Mouse (Mus musculus): Measurements from ENCODE around the gene Ube2j2.

The Ube2j2 gene

DNA sequence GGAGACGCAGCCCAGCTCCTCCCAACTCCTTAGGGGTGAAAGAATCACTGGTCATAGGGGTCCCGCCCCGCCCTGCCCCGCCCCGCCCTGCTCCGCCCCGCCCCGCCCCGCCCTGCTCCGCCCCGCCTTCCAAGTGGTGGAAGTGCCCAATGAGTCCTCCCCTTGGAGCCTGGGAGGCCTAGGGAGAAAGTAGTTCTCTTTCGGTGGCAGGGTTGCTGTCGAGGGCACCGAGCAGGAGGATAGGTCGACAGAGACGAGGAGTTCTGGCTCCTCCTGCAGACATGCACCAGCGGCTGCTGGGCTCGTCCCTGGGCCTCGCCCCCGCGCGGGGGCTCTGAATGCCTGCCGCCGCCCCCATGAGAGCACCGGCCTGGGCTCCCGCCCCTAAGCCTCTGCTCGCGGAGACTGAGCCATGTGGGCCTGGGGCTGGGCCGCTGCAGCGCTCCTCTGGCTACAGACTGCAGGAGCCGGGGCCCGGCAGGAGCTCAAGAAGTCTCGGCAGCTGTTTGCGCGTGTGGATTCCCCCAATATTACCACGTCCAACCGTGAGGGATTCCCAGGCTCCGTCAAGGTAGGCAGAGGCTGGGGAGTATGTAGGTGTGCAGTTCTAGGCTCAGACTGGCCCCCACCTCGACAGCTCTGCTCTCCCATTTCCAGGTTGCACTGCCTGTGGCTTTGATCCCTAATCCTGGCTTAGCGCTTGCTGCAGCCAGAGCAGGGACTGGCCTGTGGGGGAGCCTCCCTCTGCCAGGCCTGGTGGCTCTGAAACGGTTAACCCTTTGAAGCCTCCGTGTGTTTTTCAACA lies 18.7 kb downstream of the Ube2j2 start, which contains the start of gene C1qtnf12:
C1qtnf12 (plus strand) TSS at position 152 of the 805 bp plus-strand sequence.
- DNase-seq (ENCODE audit: low read depth in 2 of 2, low spot score in 2 of 2): no peak

DNA sequence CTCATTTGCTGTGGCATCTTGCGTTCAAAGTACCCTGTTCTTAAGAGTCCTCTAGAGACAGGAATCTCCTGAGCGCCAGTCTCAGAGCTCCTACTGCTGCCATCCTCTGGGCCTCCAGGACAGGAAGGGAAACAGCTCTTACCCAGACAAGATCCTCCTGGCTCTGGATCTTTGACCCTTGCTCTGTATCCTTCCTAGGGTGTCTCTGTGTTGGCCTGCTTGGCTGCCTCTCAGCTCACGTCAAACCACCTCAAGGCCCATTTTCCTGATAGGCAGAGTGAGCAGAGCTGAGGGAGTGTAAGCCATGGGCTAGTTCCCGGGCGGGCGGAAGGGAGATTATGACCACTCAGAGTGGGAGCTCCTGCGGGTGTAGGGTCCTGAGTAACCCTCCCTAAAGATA lies 19.5 kb downstream of the Ube2j2 start:
- no peak for DNase-seq (ENCODE audit: low read depth in 2 of 2, low spot score in 2 of 2)

DNA sequence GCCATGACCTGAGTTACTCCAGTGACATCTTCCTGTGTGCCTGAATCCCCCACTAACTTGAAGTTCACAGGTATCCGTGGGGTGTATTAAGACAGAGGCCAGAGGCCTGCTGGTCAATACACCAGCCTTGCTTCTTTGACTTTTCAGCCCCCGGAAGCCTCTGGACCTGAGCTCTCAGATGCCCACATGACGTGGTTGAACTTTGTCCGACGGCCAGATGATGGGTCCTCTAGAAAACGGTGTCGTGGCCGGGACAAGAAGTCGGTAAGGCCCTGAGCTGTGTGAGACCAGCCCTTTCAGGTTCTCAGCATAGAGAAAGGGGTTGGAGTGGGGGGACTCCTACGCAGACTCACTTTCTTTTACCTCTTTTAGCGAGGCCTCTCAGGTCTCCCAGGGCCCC lies 20.8 kb downstream of the Ube2j2 start:
- no peak for DNase-seq (ENCODE audit: low read depth in 2 of 2, low spot score in 2 of 2)

DNA sequence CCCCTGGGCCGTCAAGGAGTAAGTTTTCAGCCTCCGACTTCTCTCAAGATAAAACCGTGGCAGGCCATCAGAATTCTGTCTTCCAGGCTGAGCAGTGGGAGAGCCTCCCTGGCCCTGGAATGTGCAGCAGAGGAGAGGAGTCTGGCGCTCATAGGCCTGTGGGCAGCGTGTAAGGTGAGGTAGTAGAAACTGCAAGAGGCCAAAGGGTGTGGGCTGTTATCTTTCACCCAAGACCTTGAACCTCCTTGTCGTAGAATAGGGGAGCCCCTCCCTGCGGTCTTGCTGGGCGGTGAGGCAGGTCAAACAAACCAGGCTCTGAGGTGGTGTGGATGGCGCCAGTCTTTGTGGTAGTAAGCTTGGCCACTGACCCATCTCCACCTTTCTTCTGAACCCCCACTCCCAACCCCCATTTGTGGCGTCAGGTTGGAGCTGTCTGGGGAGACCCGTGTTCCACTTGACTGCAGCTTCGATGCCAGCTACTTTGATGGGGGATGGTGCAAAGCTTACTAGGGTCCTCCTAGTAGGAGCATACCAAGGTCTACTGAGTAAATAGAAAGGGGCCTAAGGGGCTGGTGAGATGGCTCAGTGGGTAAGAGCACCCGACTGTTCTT lies 25.5 kb downstream of the Ube2j2 start:
- no peak for DNase-seq (ENCODE audit: low read depth in 2 of 2, low spot score in 2 of 2)

DNA sequence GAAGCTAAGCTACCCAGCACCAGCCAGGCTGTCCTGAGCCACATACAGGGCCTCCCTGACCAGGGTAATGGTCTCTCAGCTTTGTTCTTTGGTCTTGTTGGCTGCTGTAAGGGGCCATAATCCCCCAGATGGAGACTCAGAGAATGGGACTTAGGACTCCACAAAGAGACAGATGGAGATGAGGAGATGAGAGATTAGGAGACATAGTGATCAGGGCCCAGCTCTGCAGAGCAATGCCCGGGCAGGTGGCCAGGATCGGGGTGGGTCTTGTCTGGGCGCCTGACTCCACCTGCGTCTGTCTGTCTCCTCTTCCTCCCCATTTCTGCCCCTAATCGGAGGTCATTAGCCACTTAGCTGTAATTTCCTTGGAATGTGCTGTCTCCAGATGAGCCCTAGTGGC lies 26.7 kb downstream of the Ube2j2 start:
- DNase-seq (ENCODE audit: low read depth in 2 of 2, low spot score in 2 of 2): no peak

DNA sequence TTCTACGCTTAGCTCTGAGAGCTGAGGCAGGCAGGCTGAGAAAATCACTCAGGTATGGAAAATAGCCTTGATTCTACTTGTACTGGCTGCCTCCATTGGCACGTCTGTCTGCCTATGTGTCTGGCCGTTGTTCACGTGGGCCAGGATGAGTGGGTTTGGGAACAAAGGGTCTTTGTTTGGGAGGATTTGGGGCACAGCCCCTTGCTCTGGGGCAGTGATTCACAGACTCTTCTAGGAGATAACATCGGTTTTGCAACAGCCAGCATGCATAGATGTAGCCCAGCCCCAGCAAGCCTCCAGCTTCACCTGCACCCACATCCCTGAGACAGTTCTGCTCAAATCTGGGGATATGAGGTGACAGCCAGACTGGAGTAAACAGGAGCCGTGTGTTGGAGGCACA lies 29.0 kb downstream of the Ube2j2 start:
- no peak for DNase-seq (ENCODE audit: low read depth in 2 of 2, low spot score in 2 of 2)

DNA sequence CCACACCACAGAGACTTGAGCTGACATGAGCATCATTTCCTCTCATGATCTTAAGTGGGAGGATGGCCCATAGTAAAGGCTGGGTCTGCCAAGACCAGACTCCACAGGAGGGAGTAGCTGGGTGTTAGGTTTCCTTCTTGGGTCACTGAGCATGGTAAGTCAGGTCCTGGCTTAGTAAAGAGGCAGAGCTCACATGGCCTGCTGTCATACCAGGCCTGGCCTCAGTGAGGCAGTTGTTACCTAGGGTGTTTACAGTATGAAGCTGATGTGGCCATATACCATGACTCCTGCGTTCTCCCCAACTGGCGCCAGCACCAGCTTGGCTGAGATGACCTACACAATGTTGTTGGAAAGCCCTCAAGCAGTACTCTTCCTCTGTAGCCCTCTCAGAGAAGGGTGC lies 29.6 kb downstream of the Ube2j2 start:
- no peak for DNase-seq (ENCODE audit: low read depth in 2 of 2, low spot score in 2 of 2)

DNA sequence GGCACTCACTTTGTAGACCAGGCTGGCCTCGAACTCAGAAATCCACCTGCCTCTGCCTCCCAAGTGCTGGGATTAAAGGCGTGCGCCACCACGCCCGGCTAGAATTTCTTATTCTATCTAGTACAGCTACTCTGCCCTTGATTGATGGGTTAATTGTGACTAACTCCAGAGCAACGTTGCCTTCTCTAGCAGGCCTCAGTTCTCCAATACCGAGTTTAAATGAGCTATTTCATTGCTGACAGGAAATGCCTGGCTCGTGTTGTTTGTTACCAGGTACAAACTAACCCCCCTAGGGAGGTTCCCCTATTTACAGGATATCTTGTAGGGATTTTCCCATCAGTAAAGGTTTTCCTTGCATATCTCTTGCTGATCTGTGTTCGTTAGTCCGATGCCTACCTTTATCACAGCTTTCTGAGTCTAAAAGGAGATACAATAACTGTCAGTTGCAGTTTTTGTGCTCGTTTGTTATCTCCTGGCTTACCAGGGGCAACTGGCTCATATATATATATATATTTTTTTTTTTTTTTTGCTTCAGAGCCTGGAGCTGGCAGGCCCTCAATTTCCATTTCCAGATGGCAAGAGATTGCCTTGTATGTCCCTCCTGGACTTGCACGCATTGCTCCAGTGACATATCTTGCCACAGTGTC lies 37.9 kb downstream of the Ube2j2 start:
- no peak for DNase-seq (ENCODE audit: low read depth in 2 of 2, low spot score in 2 of 2)

DNA sequence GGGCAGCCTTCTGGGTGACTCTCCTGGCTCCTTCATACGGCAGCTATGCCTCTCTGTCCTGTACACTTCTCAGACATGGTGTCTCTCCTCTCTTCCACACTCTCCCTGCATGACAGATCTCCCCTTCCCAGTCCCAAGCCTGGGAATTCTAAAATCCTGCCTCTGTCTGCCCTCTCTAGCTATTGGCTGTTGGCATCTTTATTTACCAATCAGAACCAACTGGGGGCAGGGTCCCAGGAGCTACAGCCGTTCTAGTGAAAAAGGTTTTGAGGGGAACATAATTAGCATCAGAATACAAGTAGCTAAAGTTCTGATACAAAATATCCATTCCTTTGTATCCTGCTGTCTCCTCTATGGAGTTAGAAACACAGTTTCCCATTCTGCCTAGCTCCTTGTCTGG lies 40.2 kb downstream of the Ube2j2 start:
- no peak for DNase-seq (ENCODE audit: low read depth in 2 of 2, low spot score in 2 of 2)

DNA sequence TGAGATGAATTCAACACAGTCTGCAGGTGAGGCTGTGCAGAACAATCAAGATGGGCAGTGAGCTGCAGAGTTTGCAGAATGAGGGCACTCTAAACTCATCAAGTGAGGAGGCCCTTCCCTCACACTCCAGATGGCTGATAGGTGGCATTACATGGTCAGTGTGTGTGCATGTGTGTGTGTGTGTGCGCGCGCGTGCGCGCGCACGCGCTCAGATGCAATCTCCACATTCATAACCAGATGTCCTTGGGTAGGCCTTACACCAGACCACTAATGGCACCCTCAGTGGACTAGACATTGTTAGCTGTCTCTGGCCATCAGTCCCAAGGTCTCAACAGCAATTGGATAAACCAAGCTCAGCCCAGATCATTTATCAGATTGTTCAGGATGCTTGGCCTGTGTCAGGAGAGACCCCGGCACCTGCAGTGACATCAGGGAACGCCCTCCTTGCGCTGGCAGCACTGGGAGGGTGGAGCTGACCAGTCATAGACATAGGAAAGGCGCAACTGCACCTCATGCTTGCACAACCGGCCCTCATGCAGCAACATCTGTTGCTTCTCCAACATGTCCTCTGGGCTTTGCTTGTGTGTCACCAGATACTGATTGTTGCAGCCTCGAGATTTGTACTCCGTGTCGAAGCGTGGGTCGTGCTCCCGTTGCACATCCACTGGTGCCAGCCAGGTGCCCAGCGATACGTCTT lies 47.7 kb downstream of the Ube2j2 start:
- DNase-seq (ENCODE audit: low read depth in 2 of 2, low spot score in 2 of 2): no peak

DNA sequence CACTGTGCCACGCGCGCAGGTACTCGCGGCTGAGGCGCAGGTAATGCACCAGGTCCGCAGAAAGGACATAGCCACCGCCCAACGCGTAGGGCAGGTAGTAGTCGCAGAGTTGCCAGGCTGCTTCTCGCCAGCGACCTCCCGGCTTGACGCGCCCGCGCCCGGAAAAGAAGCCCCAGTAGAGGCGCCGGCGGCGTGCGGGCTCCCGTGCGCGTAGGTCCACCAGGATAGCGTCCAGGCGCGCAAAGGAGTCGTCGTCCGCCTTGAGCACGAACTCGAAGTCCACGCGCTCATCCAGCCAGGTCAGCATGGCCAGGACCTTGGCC lies 48.2 kb downstream of the Ube2j2 start:
- no peak for DNase-seq (ENCODE audit: low read depth in 2 of 2, low spot score in 2 of 2)

DNA sequence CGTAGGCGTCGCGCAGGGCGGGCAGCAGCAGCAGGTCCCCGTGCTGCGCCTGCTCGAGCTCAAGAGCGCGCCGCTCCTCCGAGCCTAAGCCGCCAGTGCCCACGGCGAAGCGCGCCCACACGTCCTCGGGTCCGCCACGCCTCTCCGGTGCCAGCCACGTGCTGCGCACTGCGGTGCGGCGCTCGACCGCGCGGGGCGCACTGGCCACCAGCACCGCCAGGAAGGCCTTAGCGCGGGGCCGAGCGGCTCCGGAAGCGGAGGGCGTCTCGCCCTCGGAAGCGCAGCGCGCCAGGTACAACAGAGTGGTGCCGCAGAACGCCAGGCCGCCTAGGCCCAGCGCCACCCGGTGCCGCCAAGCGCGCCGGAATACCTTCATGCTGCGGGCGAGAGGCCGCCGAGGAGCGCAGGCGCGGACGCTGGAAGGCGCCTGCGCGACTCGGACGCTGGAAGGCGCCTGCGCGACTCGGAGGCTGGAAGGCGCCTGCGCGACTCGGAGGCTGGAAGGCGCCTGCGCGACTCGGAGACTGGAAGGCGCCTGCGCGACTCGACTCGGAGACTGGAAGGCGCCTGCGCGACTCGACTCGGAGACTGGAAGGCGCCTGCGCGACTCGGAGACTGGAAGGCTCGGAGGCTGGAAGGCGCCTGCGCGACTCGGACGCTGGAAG lies 48.7 kb downstream of the Ube2j2 start, which contains the start of the genes B3galt6 and Sdf4:
B3galt6 (minus strand) TSS at position 409 of the 665 bp plus-strand sequence.
Sdf4 (plus strand) TSS at position 632 of the 665 bp plus-strand sequence.
- peak; percentile 81 to 84 for DNase-seq (ENCODE audit: low read depth in 2 of 2, low spot score in 2 of 2)

DNA sequence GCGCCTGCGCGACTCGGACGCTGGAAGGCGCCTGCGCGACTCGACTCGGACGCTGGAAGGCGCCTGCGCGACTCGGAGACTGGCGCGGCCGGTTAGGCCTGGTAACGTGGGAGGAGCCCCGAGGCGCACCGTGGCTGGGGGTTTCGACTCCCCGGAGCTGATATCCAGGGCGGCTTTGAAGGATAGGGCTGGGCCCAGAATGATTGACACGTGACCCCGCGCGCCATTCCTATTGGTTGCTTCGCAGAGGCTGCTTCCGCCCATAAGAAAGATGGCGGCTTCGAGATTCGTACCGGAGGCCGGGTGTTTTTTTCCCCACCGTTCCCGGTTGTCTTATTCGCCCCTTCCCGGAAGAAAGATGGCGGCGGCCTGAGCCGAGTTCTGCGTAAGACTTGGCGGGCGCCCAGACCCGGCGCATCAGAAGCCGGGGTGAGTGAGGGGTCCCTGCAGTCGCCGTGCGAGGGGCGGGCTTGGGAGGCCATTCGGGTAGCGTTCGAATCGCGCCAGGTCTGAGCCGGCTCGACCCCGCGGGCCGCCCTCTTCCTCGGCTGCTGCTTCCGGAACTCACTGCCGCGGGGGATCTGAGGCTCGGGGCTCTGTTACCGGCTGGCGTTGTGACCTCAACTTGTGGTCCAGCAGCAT lies 49.4 kb downstream of the Ube2j2 start:
- DNase-seq (ENCODE audit: low read depth in 2 of 2, low spot score in 2 of 2): peak; percentile 95 to 97

DNA sequence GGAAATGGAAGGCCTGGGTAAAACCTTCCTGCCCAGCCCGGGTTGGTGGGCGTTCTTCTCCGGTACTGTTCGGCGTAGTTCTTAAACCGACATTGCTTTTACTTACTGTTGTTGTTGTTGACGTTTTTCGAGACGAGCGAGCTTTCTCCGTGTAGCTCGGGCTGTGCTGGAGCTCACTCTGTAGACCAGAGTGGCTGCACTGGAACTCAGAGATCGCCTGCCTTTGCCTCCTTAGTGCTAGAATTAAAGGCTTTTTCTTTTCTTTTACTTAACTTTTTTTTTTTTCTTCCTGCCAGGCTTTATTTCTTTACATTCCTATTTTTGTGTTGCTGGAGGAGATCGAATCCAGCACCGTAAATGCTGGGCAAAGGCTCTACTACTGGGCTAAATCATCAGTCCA lies 50.0 kb downstream of the Ube2j2 start:
- no peak for DNase-seq (ENCODE audit: low read depth in 2 of 2, low spot score in 2 of 2)

DNA sequence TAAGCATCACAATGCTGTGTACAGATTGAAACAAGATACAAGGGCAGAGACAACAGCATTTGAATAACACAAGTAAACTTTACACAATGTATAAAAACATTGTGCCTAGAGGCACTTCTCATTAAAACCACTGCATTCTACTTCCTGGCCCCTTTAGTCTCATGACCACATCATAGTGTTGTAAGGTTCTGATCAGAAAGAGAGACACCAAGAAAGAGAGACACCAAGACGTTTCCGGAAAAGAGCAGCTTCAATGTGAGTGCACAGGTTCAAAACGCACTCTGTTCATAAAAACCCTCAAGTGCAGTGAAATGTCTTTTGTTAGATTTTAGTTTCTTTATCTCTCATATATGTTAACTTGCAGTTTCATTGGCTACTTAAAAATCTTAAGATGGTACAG lies 60.5 kb downstream of the Ube2j2 start:
- DNase-seq (ENCODE audit: low read depth in 2 of 2, low spot score in 2 of 2): peak in 1 of 2 experiments; percentile 29

DNA sequence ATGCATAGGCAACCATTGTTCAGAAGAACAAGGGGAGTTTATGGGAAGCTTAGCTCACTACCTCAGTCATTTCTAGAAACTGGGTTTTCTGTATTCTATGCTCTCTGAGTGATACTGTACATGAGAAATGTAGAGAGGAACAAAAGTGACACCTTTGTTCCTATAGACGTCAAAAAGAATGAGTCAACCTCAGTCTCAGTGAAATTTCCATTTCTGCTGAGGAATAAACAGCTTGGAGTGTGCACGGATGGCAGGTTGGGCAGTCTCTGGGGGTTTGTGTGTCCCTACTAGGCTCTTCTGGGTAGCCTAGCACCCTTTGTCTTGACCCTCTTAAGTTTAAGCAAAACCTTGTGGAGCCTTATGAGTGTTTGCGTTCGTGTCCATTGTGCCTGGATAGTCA lies 64.7 kb downstream of the Ube2j2 start:
- no peak for DNase-seq (ENCODE audit: low read depth in 2 of 2, low spot score in 2 of 2)

Data from CD8-positive naive resting alpha-beta T cell, adult 2 months (primary cell).